Mouse (Mus musculus) ES-E14 (cell line): ENCODE results near the gene Lmod1. TPM values are rescaled to one million over a fixed set of nuclear protein-coding genes. Genes with fewer than 3 reads are reported as not detected.

ENCODE experiments used
- DNase-seq: peaks from one replicate; pipeline ENCODE4 v3.0.0-alpha.2; 2013; ENCODE audit warnings: low read depth, low spot score
- H3K27ac ChIP-seq: 2 replicates; pipeline ENCODE4 v1.5.1; 2012; ENCODE audit warnings: low read depth, mild to moderate bottlenecking, low read length, moderate library complexity, mixed read lengths; ENCODE audit not compliant: poor library complexity, insufficient read depth, severe bottlenecking
- H3K36me3 ChIP-seq: 2 replicates; pipeline ENCODE4 v1.6.1; 2012; ENCODE audit warnings: mild to moderate bottlenecking, low read length, moderate library complexity, mixed read lengths; ENCODE audit not compliant: control insufficient read depth, poor library complexity, insufficient read depth, severe bottlenecking
- H3K4me1 ChIP-seq, 2 experiments: fragments of 150-350 bp in 1 of 2; sonication (generic) in 1 of 2; 2 replicates each; pipeline ENCODE4 v1.6.1; 2012; ENCODE audit warnings: low read length in 2 of 2, mild to moderate bottlenecking in 1 of 2, mixed read lengths in 1 of 2; ENCODE audit not compliant: control insufficient read depth in 2 of 2, insufficient read depth in 2 of 2, poor library complexity in 1 of 2
- H3K4me3 ChIP-seq, 2 experiments: fragments of 150-350 bp in 1 of 2; sonication (generic) in 1 of 2; 2 replicates each; pipeline ENCODE4 v1.5.1; 2012; ENCODE audit warnings: low read length in 2 of 2, low read depth in 1 of 2, mild to moderate bottlenecking in 1 of 2, mixed read lengths in 1 of 2; ENCODE audit not compliant: insufficient read depth in 1 of 2, poor library complexity in 1 of 2, severe bottlenecking in 1 of 2
- H3K9ac ChIP-seq: 2 replicates; pipeline ENCODE4 v1.6.1; 2012; ENCODE audit warnings: low read depth, mild to moderate bottlenecking, low read length, mixed read lengths; ENCODE audit not compliant: poor library complexity, insufficient read depth, severe bottlenecking
- H3K9me3 ChIP-seq: fragments of 150-350 bp; sonication (generic); 2 replicates; pipeline ENCODE4 v1.6.1; 2012; ENCODE audit warnings: low read depth, mild to moderate bottlenecking, low read length; ENCODE audit not compliant: control insufficient read depth, insufficient read depth
- CHD2 ChIP-seq: IDR thresholded peaks from 2 replicates; pipeline ENCODE4 v1.6.1; 2014; ENCODE audit warnings: mild to moderate bottlenecking, low read depth, low read length, inconsistent platforms
- HCFC1 ChIP-seq: IDR thresholded peaks from 2 replicates; pipeline ENCODE4 v1.6.1; 2012; ENCODE audit warnings: low read length, inconsistent platforms, borderline replicate concordance; ENCODE audit not compliant: insufficient read depth
- MAFK ChIP-seq: IDR thresholded peaks from 2 replicates; pipeline ENCODE4 v1.6.1; 2014; ENCODE audit warnings: mild to moderate bottlenecking, low read depth, low read length, inconsistent platforms; ENCODE audit not compliant: insufficient read depth
- ZC3H11A ChIP-seq: IDR thresholded peaks from 2 replicates; pipeline ENCODE4 v1.6.1; 2012; ENCODE audit warnings: low read depth, mild to moderate bottlenecking, inconsistent platforms, low read length, borderline replicate concordance
- ZNF384 ChIP-seq: IDR thresholded peaks from 2 replicates; pipeline ENCODE4 v1.6.1; 2012; ENCODE audit warnings: low read depth, low read length, inconsistent platforms
- in situ Hi-C, 2 experiments: fragments of 600-800 bp; cut with MboI; formaldehyde crosslinking; loops; one replicate each; pipeline ENCODE4 v1.15.1; 2025; ENCODE audit warnings: low sequenced_read_pairs in 2 of 2, inconsistent platforms in 1 of 2; ENCODE audit not compliant: unreplicated experiment in 2 of 2
- total RNA-seq: library from RNA; depleted of rRNA; stranded (reverse); fragments of 300-350 nt; gene quantifications from 2 replicates; pipeline ENCODE4 v1.2.3, GENCODE M21; 2012; rRNA removed

Lmod1 gene
- total RNA-seq, 1 experiment: 2.6 TPM

GRCm38 (mm10) chr1:135413996-135414395, 89.4 kb downstream of the Lmod1 start:
- DNase-seq: no peak
- no peaks in the 10 kb centered on the region for H3K9me3 ChIP-seq
- peaks cover 28% of the 10 kb centered on the region for H3K36me3 ChIP-seq
- no peak overlapping the region for H3K9ac ChIP-seq
- no peak for TF ChIP-seq CHD2
- TF ChIP-seq ZNF384: no peak
- TF ChIP-seq ZC3H11A: no peak
- TF ChIP-seq MAFK: no peak
- TF ChIP-seq HCFC1: no peak
- no peaks in the 10 kb centered on the region for H3K4me1 ChIP-seq
- no peak overlapping the region for H3K4me3 ChIP-seq
- no peak overlapping the region for H3K27ac ChIP-seq
- in situ Hi-C loops: no loop called here

Other genes with a start within 250 kb of the Lmod1 start
- gene Lgr6, start 219.5 kb upstream of the Lmod1 start, total RNA-seq: 1.7 TPM in 2 replicates
- 1.1 and 2.3 TPM in 2 replicates for gene Ptpn7, start 192.1 kb upstream of the Lmod1 start, total RNA-seq
- 17.5 and 19.3 TPM in 2 replicates for gene Arl8a, start 178.0 kb upstream of the Lmod1 start, total RNA-seq
- 0.26 TPM in 1 of 2 replicates, not detected in the other for gene Gpr37l1, start 157.1 kb upstream of the Lmod1 start, total RNA-seq
- gene Elf3, start 66.2 kb upstream of the Lmod1 start, total RNA-seq: 9.4 and 13.4 TPM in 2 replicates
- gene Rnpep, start 40.7 kb upstream of the Lmod1 start, total RNA-seq: 19.1 and 21.8 TPM in 2 replicates
- 139 and 187 TPM in 2 replicates for gene Timm17a, start 11.0 kb upstream of the Lmod1 start, total RNA-seq
- 9.5 and 15.7 TPM in 2 replicates for gene Shisa4, start 50.4 kb downstream of the Lmod1 start, total RNA-seq
- 71.1 and 86.8 TPM in 2 replicates for gene Ipo9, start 105.7 kb downstream of the Lmod1 start, total RNA-seq